Mouse (Mus musculus) lung, adult 2 months (tissue): ENCODE measurements at regions not wholly inside any gene's neighbourhood (a gene's known extent, or its start where the extent isn't known, plus 50 kb on each side); places are given as distances from the start of the nearest gene placed in this dataset.

Experiments
- DNase-seq: peaks from one replicate; pipeline ENCODE4 v3.0.0; 2022
- H3K4me1 ChIP-seq: fragments of 200-500 bp; 2 replicates; pipeline ENCODE4 v1.6.1; 2011; ENCODE audit warnings: low read length; ENCODE audit not compliant: control insufficient read depth, insufficient read depth
- H3K4me3 ChIP-seq: fragments of 200-500 bp; replicated peaks from 2 replicates; pipeline ENCODE3; 2011; ENCODE audit warnings: low read depth, mild to moderate bottlenecking, control low read depth, low read length; ENCODE audit errors: extremely low read depth
- CTCF ChIP-seq: fragments of 200-500 bp; IDR thresholded peaks from 2 replicates; pipeline ENCODE4 v1.5.1; 2011; ENCODE audit warnings: mild to moderate bottlenecking, low read length, control low read depth; ENCODE audit not compliant: insufficient read depth
- POLR2A ChIP-seq: fragments of 200-500 bp; IDR thresholded peaks from 2 replicates; pipeline ENCODE4 v1.6.1; 2011; ENCODE audit warnings: low read depth, mild to moderate bottlenecking, control low read depth, low read length, borderline replicate concordance; ENCODE audit errors: extremely low read depth
- WGBS: fragments of 180-500 bp; shearing (Covaris S2); methylation state at CpG from one replicate; pipeline ENCODE4 v1.1.7; 2018; 5-methylcytosine and 5-hydroxymethylcytosine counted together

DNA sequence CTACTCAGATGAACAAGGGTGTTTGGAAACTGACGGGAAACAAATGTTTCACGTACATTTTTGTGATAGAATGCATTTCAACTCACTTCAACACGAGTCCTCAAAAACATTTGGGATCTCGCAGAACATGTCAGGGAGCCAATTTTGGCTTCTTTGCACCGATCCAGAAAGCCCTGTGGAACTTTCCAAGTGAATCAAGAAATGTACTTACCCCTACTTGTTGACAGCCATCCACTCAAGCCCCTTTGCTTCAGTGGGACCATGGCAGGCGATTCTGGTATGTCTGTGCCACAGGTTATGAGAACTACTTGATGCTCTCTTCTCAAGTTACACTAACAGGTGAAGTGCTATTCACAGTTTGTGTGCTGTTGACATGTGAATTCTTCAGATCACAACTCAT is 381.6 kb downstream of the Tmem182 start:
- TF ChIP-seq CTCF = no peak
- TF ChIP-seq POLR2A = no peak
- 60% methylated on average over 6 of the region's 6 CpGs for WGBS
- DNase-seq = no peak
- Histone ChIP-seq H3K4me3 (no peak overlapping the region), H3K4me1 (no peaks in the 10 kb centered on the region)

DNA sequence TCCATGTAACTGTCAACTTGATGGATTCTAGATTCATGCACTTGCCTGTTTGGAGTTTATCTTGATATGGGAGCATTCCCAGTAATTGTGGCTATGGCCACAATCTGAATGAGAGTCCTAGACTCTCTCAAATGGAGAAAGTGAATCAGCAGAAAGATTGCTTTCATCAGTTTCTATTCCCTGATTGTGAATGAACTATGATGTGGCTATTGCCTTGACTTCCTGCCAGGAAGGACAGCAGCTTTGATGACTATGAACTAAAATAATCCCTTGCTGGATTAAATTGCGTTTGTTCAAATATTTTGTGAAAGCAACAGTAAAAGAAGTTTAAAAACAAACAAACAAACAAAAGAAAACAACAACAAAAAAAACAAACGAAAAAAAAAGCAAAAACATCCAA is 407.5 kb downstream of the Tmem182 start:
- DNase-seq = no peak
- H3K4me1 ChIP-seq = no peaks in the 10 kb centered on the region
- WGBS = 59% methylated on average over 2 of the region's 2 CpGs
- H3K4me3 ChIP-seq = no peak overlapping the region
- no peak for TF ChIP-seq POLR2A
- no peak for TF ChIP-seq CTCF

DNA sequence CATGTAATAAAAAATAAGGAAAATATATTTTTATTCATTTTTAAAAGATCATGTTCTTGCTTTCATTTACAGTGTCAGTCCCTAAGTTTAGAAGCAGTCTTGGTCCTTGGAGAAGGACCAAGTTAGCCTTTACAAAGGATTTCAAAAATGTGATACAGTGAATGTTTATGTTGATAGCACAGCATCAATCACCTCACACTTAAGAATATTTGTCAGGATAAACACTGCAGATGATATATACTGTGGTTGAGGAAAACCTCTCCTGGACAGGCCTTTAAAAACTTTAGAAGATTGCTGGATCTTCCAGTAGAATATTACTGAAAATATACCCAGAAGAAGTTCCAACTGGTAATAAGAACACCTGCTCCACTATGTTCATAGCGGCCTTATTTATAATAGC is 420.4 kb downstream of the Tmem182 start:
- DNase-seq = no peak
- Histone ChIP-seq H3K4me1 (no peaks in the 10 kb centered on the region), H3K4me3 (no peak overlapping the region)
- WGBS = 73% methylated on average over 1 of the region's 1 CpGs
- TF ChIP-seq POLR2A (no peak), CTCF (no peak)

DNA sequence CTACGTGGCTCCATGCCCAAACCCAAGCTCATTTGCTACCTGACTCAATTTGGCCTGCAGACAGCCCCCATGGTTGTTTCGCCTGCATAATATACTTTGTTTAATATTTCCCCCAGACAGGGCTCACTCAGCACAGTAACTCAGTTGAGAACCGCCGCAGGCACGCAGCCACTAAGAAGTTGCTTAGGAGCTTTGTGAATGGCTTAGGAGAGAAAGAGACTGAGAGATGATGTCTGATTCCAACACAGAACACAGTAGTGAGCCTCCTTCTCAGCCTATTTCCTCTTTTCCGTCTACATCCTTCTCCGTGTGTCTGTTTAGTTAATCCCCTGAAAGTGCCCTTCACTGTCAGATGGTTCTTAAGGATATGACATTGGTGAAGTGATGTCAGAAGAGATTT is 429.9 kb downstream of the Tmem182 start:
- 79% methylated on average over 7 of the region's 7 CpGs for WGBS
- DNase-seq = no peak
- Histone ChIP-seq H3K4me3 (no peak overlapping the region), H3K4me1 (no peaks in the 10 kb centered on the region)
- TF ChIP-seq POLR2A (no peak), CTCF (no peak)

DNA sequence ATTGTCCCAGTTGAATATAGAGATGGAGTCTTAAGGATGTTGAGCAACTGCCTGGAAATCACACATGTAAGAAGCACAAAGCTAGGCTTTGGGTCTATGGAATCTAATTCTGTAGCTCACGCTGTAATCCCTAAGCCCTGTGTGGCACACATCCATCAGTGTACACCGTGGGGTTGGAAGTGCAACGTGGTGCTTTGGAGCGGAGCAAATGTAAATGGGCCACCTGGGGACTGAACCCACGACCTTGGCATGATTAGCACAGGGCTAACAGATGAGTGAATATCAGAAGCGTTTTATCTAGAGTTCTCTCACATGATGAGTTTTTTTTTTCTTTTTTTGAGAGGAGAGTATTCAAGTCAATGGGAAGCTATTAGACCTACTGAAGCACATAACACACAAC is 437.6 kb downstream of the Tmem182 start:
- H3K4me1 ChIP-seq = no peaks in the 10 kb centered on the region
- DNase-seq = no peak
- 79% methylated on average over 6 of the region's 6 CpGs for WGBS
- no peak overlapping the region for H3K4me3 ChIP-seq
- TF ChIP-seq CTCF (no peak), POLR2A (no peak)

DNA sequence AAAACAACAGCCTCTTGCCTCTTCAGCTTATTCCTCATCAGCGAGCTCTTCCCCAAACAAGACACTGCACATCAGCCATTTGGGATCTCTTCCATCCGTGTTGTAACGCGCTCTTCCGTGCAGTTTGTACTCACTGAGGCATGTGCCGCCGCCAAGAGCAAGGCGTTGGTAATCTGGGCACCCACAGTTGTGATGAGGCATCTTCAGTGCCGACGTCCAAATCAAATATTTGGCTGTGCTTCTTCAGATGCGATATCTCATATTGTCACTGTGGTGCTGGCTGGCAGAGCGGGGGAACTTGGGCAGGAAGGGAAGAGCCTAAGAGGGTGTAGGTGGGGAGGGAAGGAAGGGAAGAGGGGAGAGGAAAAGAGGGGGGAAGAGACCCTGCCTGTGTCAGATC is 439.2 kb downstream of the Tmem182 start:
- Histone ChIP-seq H3K4me1 (no peaks in the 10 kb centered on the region), H3K4me3 (no peak overlapping the region)
- TF ChIP-seq POLR2A (no peak), CTCF (no peak)
- WGBS = 88% methylated on average over 12 of the region's 12 CpGs
- no peak for DNase-seq

DNA sequence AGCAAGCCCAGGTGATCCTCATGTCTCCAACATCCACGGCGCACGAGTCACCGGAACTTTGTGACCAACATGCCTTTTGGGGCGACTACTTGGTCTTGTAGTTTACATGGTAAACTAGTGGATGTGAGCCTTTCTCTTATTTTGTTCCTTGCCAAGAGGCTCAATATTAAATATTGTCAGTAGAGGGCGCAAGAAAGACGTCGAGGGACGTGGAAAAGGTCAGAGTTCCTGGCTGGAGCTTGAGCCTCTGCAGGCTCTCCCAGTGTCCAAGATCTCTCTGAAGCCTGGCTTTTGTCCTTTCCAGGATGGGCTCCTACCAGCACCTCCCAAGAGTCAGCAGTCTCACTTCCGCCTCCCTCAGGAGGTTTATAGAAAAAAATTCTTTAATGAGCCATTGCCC is 458.8 kb downstream of the Tmem182 start:
- DNase-seq = no peak
- H3K4me3 ChIP-seq = no peak overlapping the region
- H3K4me1 ChIP-seq = no peaks in the 10 kb centered on the region
- TF ChIP-seq POLR2A = no peak
- TF ChIP-seq CTCF = no peak
- WGBS = 32% methylated on average over 10 of the region's 10 CpGs

DNA sequence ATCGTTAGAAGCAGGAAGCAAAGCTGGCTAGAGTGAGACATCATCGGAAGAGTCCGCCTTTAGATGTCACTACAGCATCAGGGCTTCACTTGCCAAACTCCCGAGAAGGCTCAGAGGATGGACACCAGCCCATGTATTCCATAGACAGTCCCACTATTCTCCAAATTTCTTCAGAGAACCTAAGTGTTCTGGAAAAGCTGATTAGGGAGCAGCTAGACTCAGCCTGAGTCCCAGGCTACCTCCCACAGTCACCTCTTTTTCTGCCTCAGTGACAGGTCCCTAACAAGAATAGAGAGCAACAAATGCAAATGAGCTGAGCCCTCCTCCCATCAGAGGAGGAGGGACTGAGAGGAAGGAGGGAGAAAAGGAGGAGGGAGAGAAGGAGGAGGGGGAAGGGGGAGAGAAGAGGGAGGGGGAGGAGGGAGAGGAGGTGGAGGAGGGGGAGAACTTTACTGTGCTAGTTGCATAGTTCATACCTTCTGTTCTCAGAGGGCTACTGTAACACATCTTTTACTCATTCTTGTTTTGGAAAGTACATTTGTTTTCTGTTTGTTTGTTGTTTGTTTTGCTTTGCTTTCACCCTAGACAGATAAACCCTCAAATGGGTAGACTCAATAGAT is 465.8 kb downstream of the Tmem182 start:
- Histone ChIP-seq H3K4me1 (no peaks in the 10 kb centered on the region), H3K4me3 (no peak overlapping the region)
- no peak for TF ChIP-seq POLR2A
- no peak for TF ChIP-seq CTCF
- 19% methylated on average over 4 of the region's 4 CpGs for WGBS
- DNase-seq = no peak

DNA sequence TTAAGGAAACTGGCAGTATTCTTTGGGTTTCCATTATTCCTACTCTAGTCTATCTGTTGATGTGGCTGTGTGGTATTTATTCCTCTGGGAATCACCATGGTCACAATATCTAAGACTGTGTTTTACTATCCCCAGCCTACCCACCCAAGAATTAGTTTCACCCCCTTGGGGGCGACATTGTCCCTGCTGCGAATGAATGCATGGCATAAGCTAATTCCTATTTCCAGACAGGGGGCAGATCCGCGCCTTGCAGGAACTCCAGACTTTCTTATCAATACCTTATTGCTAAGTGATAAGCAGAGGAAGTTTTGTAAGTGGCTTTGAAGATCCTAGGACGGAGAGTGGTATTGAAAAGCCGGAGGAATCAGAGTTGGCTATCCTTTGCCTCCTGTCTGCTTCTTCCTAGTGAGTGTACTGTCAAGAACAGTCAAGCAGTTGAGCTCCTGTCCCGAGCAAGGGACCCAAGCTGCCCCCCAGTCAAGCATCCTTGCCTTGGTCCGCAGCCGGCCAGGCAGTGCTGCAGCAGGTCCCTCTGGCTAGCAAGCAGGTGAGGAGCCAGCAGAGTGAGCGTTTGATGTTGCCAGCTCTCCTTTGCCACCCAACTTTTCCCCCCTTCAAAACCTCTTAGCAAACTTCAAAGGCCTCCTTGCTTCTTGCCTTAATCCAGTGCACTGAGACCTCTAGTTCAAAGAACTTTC is 469.3 kb downstream of the Tmem182 start:
- 14% methylated on average over 10 of the region's 10 CpGs for WGBS
- no peak for TF ChIP-seq CTCF
- TF ChIP-seq POLR2A = no peak
- no peak for DNase-seq
- Histone ChIP-seq H3K4me1 (no peaks in the 10 kb centered on the region), H3K4me3 (no peak overlapping the region)

DNA sequence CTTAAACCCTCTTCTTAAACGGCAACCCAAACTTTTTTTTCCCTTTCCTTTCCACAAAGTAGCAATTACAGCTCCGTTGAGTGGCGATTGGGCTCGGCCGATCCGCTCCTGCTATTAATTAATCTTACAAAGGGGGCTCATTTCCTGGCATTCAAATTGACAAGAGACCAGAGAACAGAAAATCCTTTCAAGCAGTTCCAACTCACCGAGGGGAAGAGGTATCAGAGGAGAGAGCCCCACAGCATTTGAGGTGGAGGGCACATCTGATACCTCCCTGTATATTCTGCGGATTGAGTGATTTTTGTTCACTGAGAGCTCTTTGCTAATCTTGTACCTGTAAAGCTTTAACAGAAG is 469.8 kb downstream of the Tmem182 start:
- DNase-seq = no peak
- no peaks in the 10 kb centered on the region for H3K4me1 ChIP-seq
- 11% methylated on average over 8 of the region's 8 CpGs for WGBS
- TF ChIP-seq POLR2A (no peak), CTCF (no peak)
- no peak overlapping the region for H3K4me3 ChIP-seq

DNA sequence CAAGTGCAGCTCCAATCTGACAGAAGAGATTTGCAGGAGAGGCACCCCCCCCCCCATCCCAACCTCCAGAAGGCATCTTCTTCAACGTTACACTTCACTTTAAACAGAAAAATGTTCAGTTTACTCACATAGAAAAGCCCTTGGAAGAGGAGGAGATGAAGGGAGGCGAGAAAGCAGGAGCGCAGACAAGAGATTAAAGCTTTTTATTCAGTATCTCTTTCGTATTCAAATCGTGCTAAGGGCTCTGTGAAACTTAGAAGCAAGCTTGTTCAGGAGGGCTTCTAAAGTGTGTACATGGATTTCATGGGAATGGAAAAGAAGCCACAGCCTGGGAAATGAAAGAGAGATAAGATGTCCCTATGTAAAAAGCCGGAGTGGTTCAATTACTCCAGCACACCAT is 470.2 kb downstream of the Tmem182 start:
- TF ChIP-seq CTCF (no peak), POLR2A (no peak)
- Histone ChIP-seq H3K4me3 (no peak overlapping the region), H3K4me1 (no peaks in the 10 kb centered on the region)
- 46% methylated on average over 6 of the region's 6 CpGs for WGBS
- no peak for DNase-seq
